Mouse (Mus musculus) thymus, postnatal 36 days (tissue): Measurements from ENCODE around the gene Pan2.
"Not testable (repeated sequence)": the region's sequence is repeated elsewhere in the genome, so short reads cannot be mapped to it uniquely, and the experiment has no call there.

Experiments
- DNase-seq, 2 experiments: peaks; one replicate each; pipeline ENCODE4 v3.0.0; 2022; ENCODE audit warnings: mixed read lengths in 2 of 2

The Pan2 gene

DNA sequence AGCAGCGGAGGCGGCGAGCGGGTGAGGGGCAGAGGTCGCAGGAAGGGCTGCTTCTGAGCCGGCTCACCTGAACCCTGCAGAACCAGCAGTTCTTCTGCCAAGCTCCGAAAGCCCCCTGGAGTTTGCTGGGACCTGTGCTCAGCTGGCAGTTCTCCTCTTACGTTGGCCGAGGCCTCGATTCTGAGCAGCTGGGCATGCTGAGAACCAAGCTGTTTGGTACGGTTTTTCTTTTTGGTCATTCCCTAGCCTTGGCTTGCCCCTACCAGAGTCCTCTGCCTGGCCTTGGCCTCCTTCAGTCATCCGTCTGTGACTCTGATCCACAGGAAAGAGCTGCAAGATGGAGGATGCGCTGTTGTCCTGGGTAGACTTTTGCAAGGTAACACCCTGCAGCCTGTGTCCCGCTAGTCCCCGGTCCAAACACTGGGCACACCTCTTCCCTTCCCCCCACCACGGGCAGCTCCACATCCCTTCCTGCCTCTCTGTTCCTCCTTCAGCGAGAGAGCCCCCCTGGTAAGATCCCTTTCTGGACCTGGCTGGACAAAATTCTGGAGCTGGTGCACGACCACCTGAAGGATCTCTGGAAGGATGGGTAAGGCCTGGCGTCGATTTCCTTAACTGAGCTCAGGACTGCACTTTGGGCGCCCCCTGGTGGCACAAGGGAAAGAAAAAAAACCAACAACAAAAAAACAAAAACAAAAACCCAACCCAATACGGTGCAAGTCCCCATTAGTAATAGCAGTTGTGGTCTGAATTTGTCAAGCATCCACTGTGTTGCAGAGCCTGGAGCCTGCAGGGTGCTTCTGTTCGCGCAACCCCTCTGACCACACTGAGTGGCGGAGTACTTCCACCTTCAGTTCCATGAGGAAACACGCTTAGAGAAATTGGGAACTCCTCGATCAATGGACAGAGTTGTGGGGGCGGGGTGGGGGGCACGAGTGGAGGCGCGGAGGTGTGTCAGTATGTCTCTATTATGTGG lies 19.2 kb upstream of the Pan2 start:
- DNase-seq, result peak; percentile 51 to 56

DNA sequence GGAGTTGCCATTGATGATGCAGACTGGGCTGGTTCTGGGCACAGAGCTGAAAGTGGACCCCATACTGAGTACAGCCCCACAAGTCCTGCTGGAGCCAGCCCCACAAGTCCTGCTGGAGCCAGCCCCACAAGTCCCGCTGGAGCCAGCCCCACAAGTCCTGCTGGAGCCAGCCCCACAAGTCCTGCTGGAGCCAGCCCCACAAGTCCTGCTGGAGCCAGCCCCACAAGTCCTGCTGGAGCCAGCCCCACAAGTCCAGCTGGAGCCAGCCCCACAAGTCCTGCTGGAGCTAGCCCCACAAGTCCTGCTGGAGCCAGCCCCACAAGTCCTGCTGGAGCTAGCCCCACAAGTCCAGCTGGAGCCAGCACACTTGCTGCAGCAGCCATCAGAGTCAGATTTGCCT lies 12.5 kb upstream of the Pan2 start:
- not testable (repeated sequence) for DNase-seq

DNA sequence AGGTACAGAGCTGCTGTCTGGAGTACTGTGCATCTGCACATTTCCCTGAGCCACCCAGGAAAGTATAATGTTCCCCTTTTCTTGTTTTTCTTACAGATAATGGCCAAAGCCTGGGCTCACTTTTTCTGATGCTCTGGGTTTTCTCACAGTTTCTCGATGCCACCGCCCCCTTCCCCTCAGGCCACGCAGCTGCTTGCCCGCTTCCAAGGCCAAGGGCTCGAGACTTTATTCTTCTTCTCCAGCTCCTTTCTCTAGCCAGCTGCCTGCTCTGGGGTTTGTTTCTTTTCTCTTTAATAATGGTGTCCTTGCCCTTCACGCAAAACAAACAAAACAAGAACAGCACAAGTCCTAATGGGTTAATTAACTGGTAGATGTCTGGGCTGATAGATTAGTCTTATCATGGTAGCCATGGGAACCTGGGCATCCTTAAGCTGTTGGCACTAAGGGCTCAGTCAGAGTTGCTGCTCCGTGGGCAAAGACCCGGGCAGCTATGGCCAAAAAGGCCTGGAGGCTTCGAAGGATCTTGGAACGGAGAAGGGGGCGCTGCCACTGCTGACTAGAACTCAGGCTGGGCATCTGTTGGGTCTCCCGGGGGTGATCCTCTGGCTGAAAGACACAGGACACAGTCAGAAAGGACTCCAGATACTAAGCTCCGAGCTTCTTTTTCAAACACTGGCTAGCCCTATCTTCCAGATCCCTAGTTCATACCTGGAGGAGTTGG lies 6.6 kb upstream of the Pan2 start:
- DNase-seq, result no peak

DNA sequence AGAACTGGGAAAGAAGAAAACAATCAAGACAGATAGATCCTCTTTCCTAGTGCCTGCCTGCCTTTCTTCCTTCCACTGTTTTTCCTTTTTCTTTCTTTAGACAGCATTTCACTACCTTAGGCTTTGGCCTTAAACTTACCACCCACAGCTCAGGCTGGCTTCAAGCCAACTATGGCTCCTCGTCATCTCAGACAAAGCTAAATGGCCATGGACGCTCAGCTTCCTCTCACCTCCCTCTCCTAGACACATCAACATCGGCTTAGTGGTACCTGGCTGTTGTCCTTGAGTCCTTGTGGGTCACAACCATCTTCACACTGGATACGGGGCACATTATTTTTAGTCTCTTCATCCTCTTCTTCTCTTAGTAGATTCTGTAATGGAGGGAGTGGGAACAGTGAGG lies 5.9 kb upstream of the Pan2 start:
- no peak for DNase-seq

DNA sequence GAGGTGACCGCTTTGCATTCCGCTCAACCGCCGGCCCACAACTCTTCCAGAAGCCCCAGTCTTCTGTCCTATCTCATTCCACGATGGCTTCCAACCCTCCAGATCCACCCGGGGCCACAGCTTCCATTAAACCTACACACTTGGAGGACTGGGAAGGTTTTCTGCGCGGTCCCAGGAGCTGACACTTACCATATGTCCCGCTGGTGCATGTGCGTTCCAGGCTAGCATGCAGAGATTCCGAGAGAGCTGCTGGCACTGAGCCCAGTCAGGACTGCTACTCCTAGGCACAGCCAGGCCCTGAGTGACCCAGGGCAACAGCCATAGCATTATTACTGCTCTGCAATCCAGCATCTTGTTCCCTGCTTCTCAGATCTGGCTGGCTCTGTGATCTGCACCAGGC lies 5.5 kb upstream of the Pan2 start:
- DNase-seq, result no peak

DNA sequence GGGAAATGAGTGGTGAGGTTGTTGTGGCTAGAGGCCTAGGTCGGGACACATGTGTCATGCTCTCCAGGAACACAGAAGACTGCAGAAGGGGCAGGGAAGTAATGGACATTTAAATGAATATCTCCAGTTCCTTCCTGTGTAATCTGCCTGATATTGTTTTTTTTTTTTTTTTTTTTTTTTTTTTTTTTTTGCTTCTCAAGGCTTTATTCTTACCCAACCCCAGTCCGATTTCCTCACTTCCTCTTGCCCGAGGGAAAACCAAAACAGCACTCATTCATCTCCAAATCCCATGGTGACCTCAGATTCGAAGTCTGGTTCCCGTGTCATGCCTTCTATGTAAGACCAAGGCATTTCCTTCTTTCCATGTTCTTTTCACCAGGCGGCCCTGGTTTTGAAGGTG lies 4.9 kb upstream of the Pan2 start:
- no peak for DNase-seq

DNA sequence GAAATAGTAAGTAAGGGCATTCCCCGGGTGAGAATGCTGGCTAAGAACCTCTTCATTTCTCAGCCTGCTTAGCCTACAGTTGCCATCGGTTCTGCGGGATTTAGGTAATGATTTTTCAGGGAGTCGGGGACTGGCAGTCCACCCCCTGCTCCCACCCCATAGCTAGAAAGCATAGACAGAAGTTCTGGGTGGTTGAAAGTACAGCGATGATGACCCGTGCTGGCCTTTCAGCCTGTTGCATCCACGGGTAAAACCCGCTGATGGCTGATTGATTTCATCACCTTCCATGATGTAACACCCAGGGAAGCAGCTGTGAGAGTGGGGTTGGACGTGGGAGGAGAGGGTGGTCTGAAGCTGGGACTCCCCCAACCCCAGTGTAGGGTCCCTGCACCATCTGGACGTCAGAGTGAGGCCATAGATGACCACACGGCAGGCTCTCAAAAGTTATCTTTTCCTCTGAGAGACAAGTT lies 4.4 kb upstream of the Pan2 start, which contains the start of gene Il23a:
Il23a (minus strand) TSS at position 51 of the 470 bp plus-strand sequence.
- no peak for DNase-seq

DNA sequence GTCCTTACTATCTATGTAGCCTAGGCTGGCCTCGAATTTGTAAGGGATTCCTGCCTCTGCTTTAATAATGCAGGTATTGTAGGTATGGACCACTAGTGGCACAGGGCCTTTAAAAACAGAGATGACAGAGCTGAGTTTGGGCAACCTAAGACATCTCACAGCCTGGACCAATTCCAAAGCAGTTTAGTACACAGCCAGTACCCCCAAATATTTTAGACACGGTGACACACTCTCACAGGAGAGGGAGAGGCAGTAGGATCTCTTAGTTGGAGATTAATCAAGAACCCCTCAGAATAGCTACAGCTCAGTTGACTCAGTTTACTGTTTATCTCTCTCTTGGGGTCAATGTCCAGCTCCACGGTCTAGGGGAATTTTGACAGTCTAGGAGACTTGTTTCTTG lies 778 bp upstream of the Pan2 start:
- no peak for DNase-seq

DNA sequence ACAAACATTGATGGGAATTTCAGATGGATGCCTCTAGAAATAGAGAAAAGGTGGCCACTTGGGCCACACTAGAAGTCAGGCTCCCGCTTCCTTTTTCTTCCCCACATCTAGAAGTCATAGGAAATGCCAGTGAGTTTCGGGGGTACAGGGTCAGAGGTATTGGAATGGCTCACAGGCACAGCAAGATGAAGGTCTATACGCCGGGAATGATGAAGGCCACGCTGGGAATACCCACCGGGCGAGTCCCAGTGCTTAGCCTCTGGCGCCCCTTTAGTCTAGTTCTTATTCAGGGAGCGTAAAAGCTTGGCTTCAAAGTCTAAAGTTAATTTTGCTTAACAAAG lies 380 bp upstream of the Pan2 start:
- no peak for DNase-seq

DNA sequence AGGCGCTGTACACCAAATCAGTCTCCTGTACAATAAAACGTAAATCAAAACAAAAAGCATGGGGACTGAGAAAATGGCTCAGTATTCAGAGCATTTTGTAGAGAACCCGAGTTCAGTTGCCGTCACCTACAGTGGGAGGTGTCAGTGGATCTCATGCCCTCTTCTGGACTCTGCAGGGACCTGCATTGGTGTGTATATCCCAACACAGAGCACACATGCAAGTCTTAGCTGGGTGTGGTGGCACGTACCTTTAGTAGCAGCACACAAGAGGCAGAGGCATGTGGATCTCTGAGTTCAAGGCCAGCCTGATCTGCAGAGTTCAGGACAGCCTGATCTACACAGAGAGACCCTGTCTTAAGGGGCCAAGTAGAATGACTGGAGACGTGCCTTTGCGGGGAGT lies 6.5 kb downstream of the Pan2 start:
- DNase-seq, result no peak

DNA sequence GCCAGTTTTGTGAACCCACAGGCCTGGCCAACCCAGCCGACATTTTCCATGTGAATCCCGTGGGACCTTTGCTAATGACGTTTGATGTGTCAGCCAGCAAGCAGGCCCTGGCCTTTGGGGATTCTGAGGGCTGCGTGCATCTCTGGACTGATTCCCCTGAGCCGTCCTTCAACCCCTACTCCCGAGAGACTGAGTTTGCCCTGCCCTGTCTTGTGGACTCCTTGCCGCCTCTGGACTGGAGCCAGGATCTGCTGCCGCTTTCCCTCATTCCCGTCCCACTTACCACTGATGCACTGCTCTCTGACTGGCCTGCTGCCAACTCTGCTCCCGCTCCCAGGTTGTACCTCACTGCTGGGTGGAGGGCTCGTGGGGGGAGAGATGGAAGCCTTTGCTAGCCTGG lies 7.0 kb downstream of the Pan2 start:
- DNase-seq, result no peak

DNA sequence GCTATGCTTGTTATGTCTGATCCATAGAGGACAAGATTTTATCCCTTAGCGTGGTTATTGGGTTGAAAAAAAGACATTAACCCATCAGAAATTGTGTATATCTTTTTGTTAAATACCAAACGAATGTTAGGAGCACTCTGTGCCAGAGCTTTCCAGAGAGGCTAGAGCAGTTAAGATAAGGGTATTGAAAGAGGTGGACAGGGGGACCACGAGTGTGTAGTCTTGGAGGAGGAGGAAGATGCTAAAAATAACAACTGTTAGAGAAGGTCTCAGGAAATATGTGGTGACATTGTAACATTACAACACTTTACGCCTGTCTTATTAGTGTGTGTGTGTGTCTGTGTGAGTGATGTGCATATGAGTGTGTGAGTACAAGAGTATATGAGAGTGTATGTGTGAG lies 7.8 kb downstream of the Pan2 start:
- DNase-seq, result no peak

DNA sequence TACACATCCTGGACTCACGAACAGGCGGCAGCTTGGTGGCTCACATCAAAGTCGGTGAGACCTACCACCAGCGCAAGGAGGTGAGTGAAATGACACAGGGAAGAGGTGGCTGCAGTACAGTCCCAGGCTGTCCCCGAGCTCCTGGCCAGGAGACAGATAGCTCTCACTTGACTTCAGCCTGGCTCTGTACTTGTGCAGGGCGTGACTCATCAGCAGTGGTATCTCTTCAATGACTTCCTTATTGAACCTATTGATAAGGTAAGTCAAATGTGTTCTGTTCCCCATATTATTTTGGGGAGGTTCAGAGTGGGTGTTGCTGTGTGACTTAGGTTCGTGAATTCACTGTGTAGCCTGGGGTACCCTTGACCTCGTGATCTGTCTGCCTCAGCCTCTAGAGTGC lies 12.4 kb downstream of the Pan2 start:
- no peak for DNase-seq

DNA sequence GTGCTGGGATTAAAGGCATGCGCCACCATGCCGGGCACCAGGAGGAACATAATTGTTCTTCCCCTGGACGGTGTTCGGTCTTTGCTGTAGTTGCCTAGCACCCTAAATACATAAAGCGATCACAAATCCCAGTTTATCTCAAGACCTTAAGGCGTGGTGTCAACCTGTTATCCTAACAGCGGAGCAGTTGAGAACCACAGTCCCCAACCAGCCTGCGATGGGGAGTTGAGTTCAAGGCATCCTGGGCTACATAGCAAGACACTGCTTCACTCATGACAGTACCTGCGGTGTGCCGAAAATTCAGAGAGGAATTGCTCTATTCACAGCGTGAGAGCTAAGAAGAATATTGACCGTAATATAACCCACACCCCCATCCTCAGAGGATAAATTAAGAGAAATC lies 18.5 kb downstream of the Pan2 start:
- DNase-seq, result no peak

DNA sequence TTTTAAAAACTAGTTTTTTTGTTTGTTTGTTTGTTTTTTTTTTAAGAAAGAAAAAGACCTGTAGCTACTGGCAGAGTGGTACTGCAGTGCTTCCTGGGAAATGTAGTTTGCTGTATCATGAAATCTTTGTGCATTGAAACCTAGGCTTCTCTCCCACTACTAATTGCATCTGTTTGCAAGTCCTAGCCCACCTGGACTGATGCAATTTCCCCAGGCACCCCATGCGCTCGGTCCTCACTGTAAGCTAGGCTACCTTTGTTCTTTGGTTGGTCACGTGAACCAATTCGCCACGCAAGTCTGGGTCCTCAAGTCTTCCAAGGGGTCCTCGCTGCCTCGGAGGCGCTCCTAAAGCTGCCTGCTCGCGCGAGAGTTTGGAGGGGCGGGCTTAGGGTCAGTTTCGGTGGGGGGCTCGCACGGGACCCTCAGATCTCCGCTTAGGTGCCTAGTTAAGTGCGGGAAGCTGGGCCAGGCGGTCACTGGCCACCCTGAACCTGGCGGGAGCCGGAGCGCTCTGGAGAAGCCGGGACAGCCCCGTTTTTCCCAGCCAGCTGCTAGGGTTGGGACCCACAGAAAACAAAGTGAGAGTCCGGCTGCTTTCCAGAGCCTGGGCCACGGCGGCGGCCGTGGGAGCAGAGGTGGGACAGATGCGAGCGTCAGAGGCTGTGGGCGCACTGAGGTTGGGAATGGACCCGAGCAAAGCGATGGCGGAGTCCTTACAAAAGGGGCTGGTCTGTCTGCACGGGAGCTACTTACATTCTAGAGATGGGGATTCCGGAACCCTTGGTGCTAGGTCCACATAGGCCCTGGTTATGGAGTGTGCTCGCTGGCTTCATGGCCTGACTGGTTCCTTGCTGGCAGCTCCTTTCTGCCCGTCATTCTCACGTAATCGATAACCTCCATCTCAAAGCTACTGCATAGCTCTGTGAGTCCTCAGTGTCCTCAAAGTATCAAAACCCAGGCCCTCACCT lies 19.3 kb downstream of the Pan2 start, which contains the start of gene Cnpy2:
Cnpy2 (plus strand) TSS at position 319 of the 968 bp plus-strand sequence.
- peak; percentile 78 to 84 for DNase-seq

DNA sequence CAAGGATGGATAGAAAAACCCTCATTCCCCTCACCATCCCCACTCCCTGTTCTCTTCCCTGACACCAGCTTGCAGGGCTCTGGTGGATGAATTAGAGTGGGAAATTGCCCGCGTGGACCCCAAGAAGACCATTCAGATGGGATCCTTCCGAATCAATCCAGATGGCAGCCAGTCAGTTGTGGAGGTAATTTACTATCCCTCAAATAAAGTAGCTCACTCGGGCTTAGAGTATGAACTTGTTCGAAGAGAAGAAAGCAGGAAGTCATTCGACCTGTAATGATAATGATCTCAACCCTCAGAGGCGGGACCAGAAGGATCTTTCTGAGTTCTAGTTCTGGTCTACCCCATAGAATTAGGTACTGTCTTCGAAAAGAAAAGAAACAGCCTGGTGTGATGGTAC lies 20.4 kb downstream of the Pan2 start:
- peak in 1 of 2 experiments; percentile 6 for DNase-seq

DNA sequence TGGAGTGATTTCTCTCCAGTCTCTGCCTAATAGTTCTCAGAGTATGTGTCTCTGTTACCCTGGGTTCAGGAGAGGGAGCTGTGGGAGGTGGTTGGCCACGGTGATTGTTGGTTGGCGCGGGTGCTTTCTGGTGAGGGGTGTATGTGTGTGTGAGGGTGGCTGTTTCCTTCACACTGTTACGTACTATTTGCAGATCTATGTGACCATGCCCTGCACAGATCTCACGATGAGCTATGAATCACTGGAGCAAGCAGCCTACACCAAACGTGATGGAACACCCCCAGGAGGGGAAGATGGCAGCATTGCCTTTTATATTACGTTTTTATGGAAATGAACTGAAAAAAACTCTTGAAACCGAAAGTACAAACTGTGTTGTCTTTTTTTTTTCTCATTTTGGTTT lies 23.7 kb downstream of the Pan2 start:
- DNase-seq, result no peak

DNA sequence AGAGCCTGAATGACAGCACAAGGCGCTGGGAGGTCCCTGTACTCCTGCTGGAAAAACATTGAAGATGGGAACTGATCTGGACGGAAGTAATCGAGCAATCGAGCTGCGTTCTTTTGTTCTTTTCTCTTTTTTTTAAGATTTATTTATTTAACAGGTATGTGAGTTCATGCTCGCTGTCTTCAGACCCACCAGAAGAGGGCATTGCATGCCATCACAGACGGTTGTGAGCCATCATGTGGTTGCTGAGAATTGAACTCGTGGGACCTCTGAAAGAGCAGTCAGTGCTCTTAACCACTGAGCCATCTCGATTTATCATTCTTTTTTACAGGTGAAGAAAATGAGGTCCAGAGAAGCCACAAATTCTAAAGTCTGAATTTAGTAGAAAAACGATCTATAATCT lies 24.5 kb downstream of the Pan2 start:
- DNase-seq, result no peak

DNA sequence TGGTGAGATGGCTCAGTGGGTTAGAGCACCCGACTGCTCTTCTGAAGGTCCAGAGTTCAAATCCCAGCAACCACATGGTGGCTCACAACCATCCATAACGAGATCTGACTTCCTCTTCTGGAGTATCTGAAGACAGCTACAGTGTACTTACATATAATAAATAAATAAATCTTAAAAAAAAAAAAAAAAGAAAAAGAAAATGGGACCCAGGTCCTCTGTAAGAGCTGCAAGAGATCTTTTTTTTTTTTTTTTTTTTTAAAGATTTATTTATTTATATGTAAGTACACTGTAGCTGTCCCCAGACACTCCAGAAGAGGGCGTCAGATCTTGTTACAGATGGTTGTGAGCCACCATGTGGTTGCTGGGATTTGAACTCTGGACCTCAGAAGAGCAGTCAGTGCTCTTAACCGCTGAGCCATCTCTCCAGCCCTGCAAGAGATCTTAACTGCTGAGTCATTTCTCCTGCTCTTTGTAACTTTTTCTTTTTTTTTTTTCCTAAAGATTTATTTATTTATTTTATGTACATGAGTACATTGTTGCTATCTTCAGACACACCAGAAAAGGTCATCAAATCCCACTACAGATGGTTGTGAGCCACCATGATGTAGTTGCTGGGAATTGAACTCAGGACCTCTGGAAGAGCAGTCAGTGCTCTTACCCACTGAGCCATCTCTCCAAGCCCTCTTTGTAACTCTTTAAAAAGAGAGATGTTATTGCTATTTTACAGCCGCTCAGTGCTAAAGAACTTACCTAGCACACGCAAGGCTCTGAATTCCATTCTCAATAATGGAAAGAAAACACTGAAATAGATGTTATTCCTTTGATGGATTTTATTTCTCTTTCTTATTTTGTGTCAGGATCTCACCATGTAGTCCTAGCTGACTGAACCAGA lies 29.5 kb downstream of the Pan2 start:
- DNase-seq, result not testable (repeated sequence)

DNA sequence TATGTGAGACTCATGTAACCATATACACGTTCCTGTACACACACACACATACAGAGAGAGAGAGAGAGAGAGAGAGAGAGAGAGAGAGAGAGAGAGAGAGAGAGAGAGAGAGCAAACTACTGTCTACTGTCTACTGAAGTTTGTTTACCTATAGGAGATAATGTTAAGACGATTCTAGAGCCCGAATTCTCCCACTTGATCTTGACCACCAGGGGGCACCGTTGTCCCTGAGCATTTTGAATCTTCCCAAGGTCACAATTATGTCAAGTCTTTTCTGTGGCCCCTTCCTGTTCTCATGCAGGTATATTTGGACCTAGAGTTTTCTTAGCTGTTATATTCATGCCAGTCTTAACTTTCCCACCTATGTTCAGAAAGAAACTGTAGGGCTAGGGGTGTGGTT lies 32.4 kb downstream of the Pan2 start:
- peak; percentile 78 to 82 for DNase-seq

DNA sequence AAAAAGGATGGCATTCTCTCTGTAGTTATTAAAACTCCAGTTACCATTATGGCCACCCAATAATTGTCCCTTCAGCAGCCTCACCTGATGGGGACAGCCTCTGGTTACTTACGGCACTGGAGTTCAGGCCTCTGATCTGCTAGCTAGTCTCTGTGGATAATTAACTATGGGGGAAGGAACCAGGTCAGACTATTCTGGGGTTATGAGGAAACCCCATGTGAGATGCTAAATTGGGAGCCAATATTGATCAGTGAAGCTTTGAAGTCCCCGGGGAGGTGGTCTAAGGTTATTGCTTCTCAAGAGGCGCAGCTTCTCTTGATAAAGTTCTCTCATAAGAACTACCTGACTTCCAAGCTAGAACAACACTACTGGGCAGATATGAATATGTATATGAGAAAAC lies 33.1 kb downstream of the Pan2 start:
- DNase-seq, result no peak

DNA sequence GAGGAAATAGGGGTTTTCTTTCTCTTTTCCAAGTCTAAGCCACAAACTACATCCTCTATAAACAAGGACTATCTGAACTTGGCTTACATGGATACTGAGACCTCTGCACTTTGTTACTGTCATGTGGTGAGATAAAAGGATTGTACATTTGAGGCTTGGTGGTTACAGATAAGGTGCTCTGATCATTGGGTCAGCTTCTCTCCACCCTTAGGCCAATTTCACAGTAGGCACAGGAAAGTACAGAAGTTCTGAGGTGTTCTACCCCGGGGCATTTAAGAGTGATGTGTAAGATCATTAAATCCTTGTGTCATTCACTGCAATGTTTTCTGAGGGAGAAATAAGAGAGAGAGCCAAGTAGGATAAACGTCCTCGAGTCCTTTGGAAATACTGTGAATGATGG lies 33.5 kb downstream of the Pan2 start:
- no peak for DNase-seq
